ENCODE assay signal across 9 mouse cellular contexts in the genomic region with DNA sequence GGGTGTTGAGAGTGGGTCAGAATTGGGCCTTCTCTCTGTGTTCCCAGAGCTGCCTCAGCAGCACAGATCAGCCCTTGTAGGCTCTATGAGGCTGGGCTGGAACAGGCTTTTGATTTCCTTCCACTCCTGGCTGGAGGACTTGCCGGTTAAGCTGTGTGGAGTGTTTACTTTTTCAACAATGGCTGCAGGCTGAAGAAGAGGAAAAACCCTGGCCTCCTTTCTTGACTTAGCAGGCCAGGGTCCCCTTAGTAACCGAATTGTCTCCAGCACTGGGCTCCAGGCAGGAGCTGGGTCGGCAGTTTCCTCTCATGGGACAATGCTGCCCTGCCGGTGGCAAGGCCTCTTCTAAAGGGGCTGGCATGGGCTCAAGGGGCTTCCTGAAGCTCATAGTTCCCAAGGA.
DNase-seq lines count a peak whose midpoint lies in the region; ATAC-seq and TF ChIP-seq lines count a peak whose summit lies in the region.
"Had no signal": no experiment of that assay in that cellular context is flagged by ENCODE, and none has a peak within 500 bp of the region (broad histone marks: within the 10 kb centered on the region; RNA-seq: fewer than 3 reads in every experiment).

No protein-coding gene starts in this region.

- no peaks in the 10 kb centered on the region for H3K36me3 ChIP-seq in hindbrain, embryonic 15.5 days
- 0 out of 2 replicates have a peak, but pooled peaks cover 3% of the 10 kb centered on the region for H3K36me3 ChIP-seq in hindbrain, embryonic 12.5 days
- H3K36me3 ChIP-seq in forebrain, embryonic 14.5 days (ENCODE audit: control insufficient read depth, insufficient read depth, low read length) = 0 out of 2 replicates have a peak, but pooled peaks cover 6% of the 10 kb centered on the region
- H3K36me3 ChIP-seq in midbrain, embryonic 11.5 days (ENCODE audit: control insufficient read depth, insufficient read depth, low read length) = no peaks in the 10 kb centered on the region; the same call in 1 of the 2 replicates
- peaks cover 10% of the 10 kb centered on the region for H3K36me3 ChIP-seq in liver, embryonic 12.5 days

- peak overlapping the region; percentile 58 for H3K27ac ChIP-seq in hindbrain, embryonic 15.5 days (replicated peaks)
- H3K27ac ChIP-seq in hindbrain, embryonic 12.5 days = no peak overlapping the region
- H3K27ac ChIP-seq in forebrain, embryonic 14.5 days (ENCODE audit: low read depth, low read length) = 0 out of 2 replicates have a peak overlapping the region, but pooled peaks have one; percentile 36
- peak overlapping the region; percentile 88 for H3K27ac ChIP-seq in layer of hippocampus, adult 2 months
- H3K27ac ChIP-seq in midbrain, embryonic 11.5 days (ENCODE audit: low read depth, low read length) = no peak overlapping the region
- H3K27ac ChIP-seq in liver, embryonic 12.5 days = no peak overlapping the region
- H3K27ac ChIP-seq: liver, embryonic 13.5 days had no signal

- peak; percentile 81 for ATAC-seq in hindbrain, embryonic 15.5 days (ENCODE audit: low FRiP score, low read depth)
- no peak for ATAC-seq in hindbrain, embryonic 12.5 days (ENCODE audit: low FRiP score)
- no peak for ATAC-seq in forebrain, embryonic 14.5 days
- 0 out of 2 replicates have a peak, but pooled peaks have one; percentile 11 for ATAC-seq in midbrain, embryonic 11.5 days (ENCODE audit: low FRiP score)
- no peak for ATAC-seq in liver, embryonic 12.5 days

- no peak for TF ChIP-seq CTCF in layer of hippocampus, adult 2 months (conservative IDR thresholded peaks at IDR 0.05)

- 20% methylated on average over 4 of the region's 4 CpGs for WGBS in hindbrain, embryonic 15.5 days
- 31% methylated on average over 4 of the region's 4 CpGs for WGBS in hindbrain, embryonic 12.5 days
- WGBS in forebrain, embryonic 14.5 days = 22% methylated on average over 4 of the region's 4 CpGs
- WGBS in midbrain, embryonic 11.5 days = 19% methylated on average over 4 of the region's 4 CpGs
- WGBS in liver, embryonic 12.5 days (ENCODE audit: insufficient replicate concordance) = 67% methylated on average over 4 of the region's 4 CpGs

- peaks cover 8% of the 10 kb centered on the region for H3K4me1 ChIP-seq in hindbrain, embryonic 15.5 days (replicated peaks)
- H3K4me1 ChIP-seq in hindbrain, embryonic 12.5 days = peaks cover 6% of the 10 kb centered on the region
- H3K4me1 ChIP-seq in forebrain, embryonic 14.5 days (ENCODE audit: control insufficient read depth, insufficient read depth, low read length) = peaks cover 14% of the 10 kb centered on the region
- peaks cover 6% of the 10 kb centered on the region; the same call in 1 of the 2 replicates for H3K4me1 ChIP-seq in midbrain, embryonic 11.5 days (ENCODE audit: control insufficient read depth, insufficient read depth, low read length)
- peaks cover 9% of the 10 kb centered on the region for H3K4me1 ChIP-seq in liver, embryonic 12.5 days

- no peak overlapping the region for H3K9ac ChIP-seq in hindbrain, embryonic 15.5 days
- no peak overlapping the region for H3K9ac ChIP-seq in hindbrain, embryonic 12.5 days
- no peak overlapping the region for H3K9ac ChIP-seq in forebrain, embryonic 14.5 days (ENCODE audit: low read length)
- peak overlapping the region; percentile 7; the same call in 1 of the 2 replicates for H3K9ac ChIP-seq in midbrain, embryonic 11.5 days (ENCODE audit: low read length)
- no peak overlapping the region for H3K9ac ChIP-seq in liver, embryonic 12.5 days
- H3K9ac ChIP-seq: liver, embryonic 13.5 days had no signal

- H3K27me3 ChIP-seq in hindbrain, embryonic 15.5 days = no peaks in the 10 kb centered on the region
- H3K27me3 ChIP-seq in hindbrain, embryonic 12.5 days = no peaks in the 10 kb centered on the region
- H3K27me3 ChIP-seq in forebrain, embryonic 14.5 days (replicated peaks; ENCODE audit: control insufficient read depth, insufficient read depth, low read length) = no peaks in the 10 kb centered on the region
- no peaks in the 10 kb centered on the region for H3K27me3 ChIP-seq in midbrain, embryonic 11.5 days (ENCODE audit: control insufficient read depth, insufficient read depth, low read length)
- no peaks in the 10 kb centered on the region for H3K27me3 ChIP-seq in liver, embryonic 12.5 days (replicated peaks)
- H3K27me3 ChIP-seq: liver, embryonic 13.5 days had no signal

- no peak overlapping the region for H3K4me3 ChIP-seq in hindbrain, embryonic 15.5 days
- no peak overlapping the region for H3K4me3 ChIP-seq in hindbrain, embryonic 12.5 days
- no peak overlapping the region for H3K4me3 ChIP-seq in forebrain, embryonic 14.5 days (ENCODE audit: low read depth, low read length)
- no peak overlapping the region for H3K4me3 ChIP-seq in layer of hippocampus, adult 2 months
- H3K4me3 ChIP-seq in midbrain, embryonic 11.5 days (ENCODE audit: low read depth, low read length) = no peak overlapping the region
- no peak overlapping the region for H3K4me3 ChIP-seq in liver, embryonic 12.5 days
- H3K4me3 ChIP-seq: liver, embryonic 13.5 days had no signal

- peak; percentile 30 for DNase-seq in forebrain, embryonic 14.5 days (ENCODE audit: low spot score)
- peak in 1 of 2 experiments; percentile 69 for DNase-seq in layer of hippocampus, adult 2 months (ENCODE audit: low spot score in 2 of 2)
- no peak for DNase-seq in midbrain, embryonic 11.5 days (ENCODE audit: low spot score, missing footprints)
- no peak for DNase-seq in embryo, embryonic 11 days
- DNase-seq in adrenal gland, adult (ENCODE audit: inconsistent age in 2 of 2, low spot score in 1 of 2) = no peak
- DNase-seq: liver, embryonic 13.5 days had no signal

- H3K4me2 ChIP-seq in hindbrain, embryonic 15.5 days = no peak overlapping the region
- H3K4me2 ChIP-seq in hindbrain, embryonic 12.5 days (replicated peaks) = no peak overlapping the region
- no peak overlapping the region for H3K4me2 ChIP-seq in forebrain, embryonic 14.5 days (ENCODE audit: low read length)
- no peak overlapping the region for H3K4me2 ChIP-seq in midbrain, embryonic 11.5 days
- H3K4me2 ChIP-seq in liver, embryonic 12.5 days = no peak overlapping the region
- H3K4me2 ChIP-seq: liver, embryonic 13.5 days had no signal

- H3K9me3 ChIP-seq in hindbrain, embryonic 15.5 days = no peaks in the 10 kb centered on the region
- no peaks in the 10 kb centered on the region for H3K9me3 ChIP-seq in hindbrain, embryonic 12.5 days (replicated peaks)
- no peaks in the 10 kb centered on the region for H3K9me3 ChIP-seq in forebrain, embryonic 14.5 days (replicated peaks; ENCODE audit: control insufficient read depth, low read length)
- no peaks in the 10 kb centered on the region for H3K9me3 ChIP-seq in midbrain, embryonic 11.5 days (ENCODE audit: control insufficient read depth, low read length)
- no peaks in the 10 kb centered on the region for H3K9me3 ChIP-seq in liver, embryonic 12.5 days (replicated peaks)
- H3K9me3 ChIP-seq: liver, embryonic 13.5 days had no signal

Comparison
In these comparisons a context has a peak if more than half of its experiments do, and no peak if none do; other contexts are left out.
1. ATAC-seq: peak in hindbrain, embryonic 15.5 days (single experiment) and midbrain, embryonic 11.5 days (single experiment); none in hindbrain, embryonic 12.5 days (single experiment), forebrain, embryonic 14.5 days (single experiment) and liver, embryonic 12.5 days (single experiment).
2. H3K27ac ChIP-seq: peak in hindbrain, embryonic 15.5 days (single experiment), forebrain, embryonic 14.5 days (single experiment) and layer of hippocampus, adult 2 months (single experiment); none in hindbrain, embryonic 12.5 days (single experiment), midbrain, embryonic 11.5 days (single experiment) and liver, embryonic 12.5 days (single experiment).